Mouse (Mus musculus) spleen, adult 2 months (tissue): ENCODE data around the gene Trip13.

ENCODE experiments used
- CTCF ChIP-seq: fragments of 200-500 bp; IDR thresholded peaks from 2 replicates; pipeline ENCODE4 v1.5.1; 2011; ENCODE audit warnings: mild to moderate bottlenecking, inconsistent platforms; ENCODE audit not compliant: insufficient read depth, insufficient read length, insufficient replicate concordance; ENCODE audit errors: extremely low read depth
- POLR2A ChIP-seq: fragments of 200-500 bp; IDR thresholded peaks from 2 replicates; pipeline ENCODE4 v1.6.1; 2011; ENCODE audit warnings: low read depth, low read length, inconsistent platforms

DNA sequence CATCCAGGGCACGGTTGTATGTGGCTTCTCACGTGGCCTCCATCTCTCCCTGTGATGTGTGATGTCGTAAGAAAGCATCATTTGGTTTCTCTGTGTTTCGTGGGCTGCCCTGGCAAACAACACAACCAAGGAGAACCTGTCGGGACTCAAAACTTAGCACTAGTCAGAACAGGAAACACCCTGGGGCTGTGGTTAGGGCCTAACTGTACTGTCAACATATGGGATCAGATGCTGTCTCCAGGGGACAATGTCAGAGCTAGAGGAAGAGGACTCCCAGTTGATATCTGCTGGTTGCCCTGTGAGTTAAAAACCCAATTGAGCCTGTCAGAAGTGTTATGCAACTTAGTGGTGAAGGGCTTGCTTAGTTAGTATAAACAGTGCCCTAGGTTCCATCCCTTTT, 17.9 kb upstream of the Trip13 start:
- no peak for TF ChIP-seq CTCF
- TF ChIP-seq POLR2A, result no peak
